Mouse (Mus musculus): ENCODE measurements around the gene Abca7. TPM values are rescaled to one million over a fixed set of nuclear protein-coding genes. Genes with fewer than 3 reads are reported as not detected.

Gene Abca7
- polyA plus RNA-seq, 1 experiment from 2014 or later = 3.9 TPM

DNA sequence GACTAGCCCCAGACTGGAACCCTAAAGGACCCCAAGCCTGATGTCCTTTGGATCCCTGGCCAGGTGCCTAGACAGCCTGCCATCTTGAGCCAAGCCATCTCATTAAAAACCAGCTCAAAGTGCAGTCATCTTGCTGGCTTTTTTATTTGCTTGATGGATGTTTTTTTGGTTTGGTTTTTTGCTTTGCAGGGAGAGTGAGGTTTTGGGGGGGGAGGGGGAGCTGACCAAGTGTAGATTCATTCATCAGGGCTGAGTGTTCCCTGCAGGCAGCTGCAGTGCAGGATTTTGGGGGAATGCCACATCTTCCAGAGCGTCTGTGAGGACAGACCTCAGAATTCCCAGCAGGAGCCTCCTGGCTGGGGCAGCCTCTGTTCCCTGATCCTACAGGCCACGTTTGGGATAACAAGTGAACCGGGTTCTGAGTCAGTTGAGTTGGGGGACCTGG, 27.1 kb upstream of the Abca7 start:
- ATAC-seq (replicated peaks; ENCODE audit: low FRiP score) (no peak), DNase-seq (ENCODE audit: low spot score) (no peak)
- no peaks in the 10 kb centered on the region for H3K9me3 ChIP-seq (ENCODE audit: control insufficient read depth, low read length)
- peaks cover 8% of the 10 kb centered on the region; the same call in 1 of the 2 replicates for H3K36me3 ChIP-seq (ENCODE audit: control insufficient read depth, insufficient read depth, low read length)
- no peak overlapping the region for H3K27ac ChIP-seq (ENCODE audit: low read depth, low read length)
- H3K27me3 ChIP-seq (ENCODE audit: control insufficient read depth, insufficient read depth, low read length) = peaks cover 20% of the 10 kb centered on the region
- WGBS = 12% methylated on average over 3 of the region's 3 CpGs
- no peak overlapping the region for H3K4me2 ChIP-seq (ENCODE audit: low read depth, low read length, severe bottlenecking)
- H3K4me3 ChIP-seq (ENCODE audit: low read depth, low read length) = no peak overlapping the region
- peaks cover 8% of the 10 kb centered on the region for H3K4me1 ChIP-seq (replicated peaks; ENCODE audit: control insufficient read depth, insufficient read depth, low read length)
- no peak overlapping the region for H3K9ac ChIP-seq (ENCODE audit: low read length)

DNA sequence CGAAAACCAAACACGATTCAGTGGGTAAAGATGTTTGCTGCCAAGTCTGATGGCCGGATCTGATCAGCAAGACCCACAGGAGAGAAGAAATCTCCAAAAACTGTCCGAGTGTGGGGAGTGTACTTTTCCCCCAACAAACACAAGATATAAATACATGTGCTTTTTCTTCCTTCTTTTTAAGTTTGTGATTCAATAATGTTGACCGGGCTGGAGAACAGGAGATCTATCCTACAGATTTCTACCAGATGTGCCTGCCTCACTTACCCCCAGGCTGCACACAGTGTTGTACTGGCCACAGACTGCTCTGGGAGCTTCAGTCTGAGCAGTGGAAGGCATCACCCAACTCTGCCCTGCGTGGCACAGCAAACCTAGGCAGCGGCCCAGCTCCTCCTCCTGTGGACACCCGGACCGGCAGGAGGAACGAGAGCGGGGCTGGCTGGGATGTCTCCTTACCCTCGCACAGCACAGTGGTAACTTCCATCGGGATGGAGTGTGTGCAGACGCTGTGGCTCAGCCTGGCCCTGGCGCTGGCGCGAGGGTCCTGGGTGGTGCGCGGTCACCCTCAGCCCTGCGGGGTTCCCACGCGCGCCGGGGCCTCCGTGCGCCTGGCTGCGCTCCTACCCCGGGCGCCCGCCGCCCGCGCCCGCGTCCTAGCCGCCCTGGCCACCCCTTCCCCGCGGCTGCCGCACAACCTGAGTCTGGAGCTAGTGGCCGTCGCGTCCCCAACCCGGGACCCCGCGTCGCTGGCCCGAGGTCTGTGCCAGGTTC, 25.7 kb upstream of the Abca7 start, which contains the start of gene Grin3b:
TSS of gene Grin3b (plus strand) at position 301 of the 768 bp plus-strand sequence.
- H3K9me3 ChIP-seq (ENCODE audit: control insufficient read depth, low read length) = no peaks in the 10 kb centered on the region
- peak within 1 kb of the TSS; percentile 39; the same call in 1 of the 2 replicates for H3K9ac ChIP-seq (ENCODE audit: low read length)
- no peak for DNase-seq (ENCODE audit: low spot score)
- H3K27ac ChIP-seq (ENCODE audit: low read depth, low read length) = no peak within 1 kb of the TSS
- peak within 1 kb of the TSS; percentile 53 for H3K4me2 ChIP-seq (ENCODE audit: low read depth, low read length, severe bottlenecking)
- WGBS = 8% methylated on average over 47 of the region's 47 CpGs
- peaks cover 8% of the 10 kb centered on the region for H3K4me1 ChIP-seq (replicated peaks; ENCODE audit: control insufficient read depth, insufficient read depth, low read length)
- peak within 1 kb of the TSS; percentile 29 for H3K4me3 ChIP-seq (ENCODE audit: low read depth, low read length)
- ATAC-seq (replicated peaks; ENCODE audit: low FRiP score) = no peak; the same call in 1 of the 2 replicates
- peaks cover 20% of the 10 kb centered on the region for H3K27me3 ChIP-seq (ENCODE audit: control insufficient read depth, insufficient read depth, low read length)
- peaks cover 3% of the 10 kb centered on the region; the same call in 1 of the 2 replicates for H3K36me3 ChIP-seq (ENCODE audit: control insufficient read depth, insufficient read depth, low read length)

DNA sequence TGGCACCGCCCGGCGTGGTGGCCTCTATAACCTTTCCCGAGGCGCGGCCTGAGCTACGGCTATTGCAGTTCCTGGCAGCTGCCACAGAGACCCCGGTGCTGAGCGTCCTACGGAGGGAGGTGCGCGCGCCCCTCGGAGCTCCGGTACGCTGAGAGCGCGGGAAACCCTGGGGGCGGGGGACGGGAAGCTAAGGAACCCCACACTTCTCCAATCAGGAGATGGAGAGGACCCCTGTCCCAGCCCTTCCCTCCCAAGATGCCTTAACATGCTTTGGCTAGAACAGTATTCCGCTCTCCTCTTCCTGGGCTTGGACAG, 25.2 kb upstream of the Abca7 start:
- Histone ChIP-seq H3K4me2 (ENCODE audit: low read depth, low read length, severe bottlenecking) (peak overlapping the region; percentile 53), H3K36me3 (ENCODE audit: control insufficient read depth, insufficient read depth, low read length) (peaks cover 5% of the 10 kb centered on the region), H3K9me3 (ENCODE audit: control insufficient read depth, low read length) (no peaks in the 10 kb centered on the region), H3K4me3 (ENCODE audit: low read depth, low read length) (peak overlapping the region; percentile 29), H3K4me1 (replicated peaks; ENCODE audit: control insufficient read depth, insufficient read depth, low read length) (peaks cover 8% of the 10 kb centered on the region), H3K27me3 (ENCODE audit: control insufficient read depth, insufficient read depth, low read length) (peaks cover 20% of the 10 kb centered on the region), H3K9ac (ENCODE audit: low read length) (peak overlapping the region; percentile 39; the same call in 1 of the 2 replicates), H3K27ac (ENCODE audit: low read depth, low read length) (no peak overlapping the region)
- DNase-seq (ENCODE audit: low spot score) (no peak), ATAC-seq (replicated peaks; ENCODE audit: low FRiP score) (no peak)
- WGBS = 4% methylated on average over 21 of the region's 21 CpGs

DNA sequence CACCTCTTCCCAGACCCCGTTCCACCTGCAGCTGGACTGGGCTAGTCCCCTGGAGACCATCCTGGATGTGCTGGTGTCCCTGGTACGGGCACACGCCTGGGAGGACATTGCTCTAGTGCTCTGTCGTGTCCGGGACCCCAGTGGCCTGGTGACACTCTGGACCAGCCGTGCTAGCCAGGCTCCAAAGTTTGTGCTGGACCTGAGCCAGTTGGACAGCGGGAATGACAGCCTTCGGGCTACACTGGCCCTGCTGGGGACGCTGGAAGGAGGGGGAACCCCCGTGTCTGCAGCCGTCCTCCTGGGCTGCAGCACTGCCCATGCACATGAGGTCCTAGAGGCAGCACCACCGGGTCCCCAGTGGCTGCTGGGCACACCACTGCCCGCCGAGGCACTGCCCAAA, 23.5 kb upstream of the Abca7 start:
- peaks cover 15% of the 10 kb centered on the region for H3K36me3 ChIP-seq (ENCODE audit: control insufficient read depth, insufficient read depth, low read length)
- no peak overlapping the region for H3K4me3 ChIP-seq (ENCODE audit: low read depth, low read length)
- peaks cover 20% of the 10 kb centered on the region for H3K27me3 ChIP-seq (ENCODE audit: control insufficient read depth, insufficient read depth, low read length)
- WGBS = 72% methylated on average over 14 of the region's 14 CpGs
- H3K4me1 ChIP-seq (replicated peaks; ENCODE audit: control insufficient read depth, insufficient read depth, low read length) = peaks cover 8% of the 10 kb centered on the region
- ATAC-seq (replicated peaks; ENCODE audit: low FRiP score) (no peak), DNase-seq (ENCODE audit: low spot score) (no peak)
- no peaks in the 10 kb centered on the region for H3K9me3 ChIP-seq (ENCODE audit: control insufficient read depth, low read length)
- no peak overlapping the region for H3K27ac ChIP-seq (ENCODE audit: low read depth, low read length)
- H3K4me2 ChIP-seq (ENCODE audit: low read depth, low read length, severe bottlenecking) = no peak overlapping the region
- no peak overlapping the region for H3K9ac ChIP-seq (ENCODE audit: low read length)

DNA sequence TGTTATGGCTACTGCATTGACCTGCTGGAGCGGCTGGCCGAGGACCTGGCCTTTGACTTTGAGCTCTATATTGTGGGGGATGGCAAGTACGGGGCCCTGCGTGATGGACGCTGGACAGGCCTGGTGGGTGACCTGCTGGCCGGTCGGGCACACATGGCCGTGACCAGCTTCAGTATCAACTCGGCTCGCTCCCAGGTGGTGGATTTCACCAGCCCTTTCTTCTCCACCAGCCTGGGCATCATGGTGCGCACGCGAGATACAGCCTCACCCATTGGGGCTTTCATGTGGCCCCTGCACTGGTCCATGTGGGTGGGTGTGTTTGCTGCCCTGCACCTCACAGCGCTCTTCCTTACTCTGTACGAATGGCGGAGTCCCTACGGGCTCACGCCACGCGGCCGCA, 22.2 kb upstream of the Abca7 start:
- no peak overlapping the region for H3K4me3 ChIP-seq (ENCODE audit: low read depth, low read length)
- ATAC-seq (replicated peaks; ENCODE audit: low FRiP score) (no peak), DNase-seq (ENCODE audit: low spot score) (no peak)
- WGBS = 92% methylated on average over 21 of the region's 21 CpGs
- H3K9ac ChIP-seq (ENCODE audit: low read length) = no peak overlapping the region
- peaks cover 21% of the 10 kb centered on the region for H3K36me3 ChIP-seq (ENCODE audit: control insufficient read depth, insufficient read depth, low read length)
- H3K9me3 ChIP-seq (ENCODE audit: control insufficient read depth, low read length) = no peaks in the 10 kb centered on the region
- H3K4me1 ChIP-seq (replicated peaks; ENCODE audit: control insufficient read depth, insufficient read depth, low read length) = peaks cover 8% of the 10 kb centered on the region
- H3K27ac ChIP-seq (ENCODE audit: low read depth, low read length) = no peak overlapping the region
- no peak overlapping the region for H3K4me2 ChIP-seq (ENCODE audit: low read depth, low read length, severe bottlenecking)
- peaks cover 20% of the 10 kb centered on the region for H3K27me3 ChIP-seq (ENCODE audit: control insufficient read depth, insufficient read depth, low read length)

- H3K9me3 ChIP-seq (ENCODE audit: control insufficient read depth, low read length) = no peaks in the 10 kb centered on the region
- peaks cover 21% of the 10 kb centered on the region for H3K36me3 ChIP-seq (ENCODE audit: control insufficient read depth, insufficient read depth, low read length)
- ATAC-seq (replicated peaks; ENCODE audit: low FRiP score) = no peak
- no peak overlapping the region for H3K9ac ChIP-seq (ENCODE audit: low read length)
- H3K27me3 ChIP-seq (ENCODE audit: control insufficient read depth, insufficient read depth, low read length) = peaks cover 20% of the 10 kb centered on the region
- no peak overlapping the region for H3K4me2 ChIP-seq (ENCODE audit: low read depth, low read length, severe bottlenecking)
- no peak overlapping the region for H3K27ac ChIP-seq (ENCODE audit: low read depth, low read length)
- H3K4me3 ChIP-seq (ENCODE audit: low read depth, low read length) = no peak overlapping the region
- peaks cover 8% of the 10 kb centered on the region for H3K4me1 ChIP-seq (replicated peaks; ENCODE audit: control insufficient read depth, insufficient read depth, low read length)
- DNase-seq (ENCODE audit: low spot score) = no peak
- WGBS = 90% methylated on average over 8 of the region's 8 CpGs
These were observed 21.6 kb upstream of the Abca7 start for GRCm38 (mm10) chr10:79974668-79975067.

- WGBS = 81% methylated on average over 28 of the region's 28 CpGs
- peaks cover 21% of the 10 kb centered on the region for H3K36me3 ChIP-seq (ENCODE audit: control insufficient read depth, insufficient read depth, low read length)
These were observed 20.1 kb upstream of the Abca7 start for GRCm38 (mm10) chr10:79976071-79976721.

DNA sequence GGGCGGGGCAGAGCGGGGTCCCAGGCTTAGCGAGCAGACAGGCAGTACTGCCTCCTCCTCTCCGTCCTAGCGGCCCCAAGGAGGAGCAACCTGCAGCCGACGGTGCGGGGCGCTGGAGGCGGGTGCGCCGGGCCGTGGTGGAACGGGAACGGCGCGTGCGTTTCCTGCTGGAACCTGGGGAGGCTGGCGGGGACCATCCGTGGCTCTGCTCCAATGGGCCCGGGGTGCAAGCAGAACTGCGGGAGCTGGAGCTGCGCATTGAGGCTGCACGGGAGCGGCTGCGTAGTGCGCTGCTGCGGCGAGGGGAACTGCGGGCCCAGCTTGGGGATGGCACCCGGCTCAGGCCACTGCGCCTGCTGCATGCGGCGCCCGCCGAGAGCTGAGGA, 19.6 kb upstream of the Abca7 start:
- Histone ChIP-seq H3K4me2 (ENCODE audit: low read depth, low read length, severe bottlenecking) (no peak overlapping the region), H3K9me3 (ENCODE audit: control insufficient read depth, low read length) (no peaks in the 10 kb centered on the region), H3K9ac (ENCODE audit: low read length) (no peak overlapping the region), H3K27ac (ENCODE audit: low read depth, low read length) (no peak overlapping the region), H3K4me1 (replicated peaks; ENCODE audit: control insufficient read depth, insufficient read depth, low read length) (no peaks in the 10 kb centered on the region), H3K27me3 (ENCODE audit: control insufficient read depth, insufficient read depth, low read length) (peaks cover 6% of the 10 kb centered on the region), H3K4me3 (ENCODE audit: low read depth, low read length) (no peak overlapping the region), H3K36me3 (ENCODE audit: control insufficient read depth, insufficient read depth, low read length) (peaks cover 21% of the 10 kb centered on the region)
- ATAC-seq (replicated peaks; ENCODE audit: low FRiP score) = no peak
- 74% methylated on average over 36 of the region's 36 CpGs for WGBS
- DNase-seq (ENCODE audit: low spot score) = no peak

More at GRCm38 (mm10) chr10:79976071-79976721, 20.1 kb upstream of the Abca7 start:
- no peak overlapping the region for H3K9ac ChIP-seq (ENCODE audit: low read length)
- peaks cover 12% of the 10 kb centered on the region for H3K27me3 ChIP-seq (ENCODE audit: control insufficient read depth, insufficient read depth, low read length)
- no peak overlapping the region for H3K4me2 ChIP-seq (ENCODE audit: low read depth, low read length, severe bottlenecking)
- peaks cover 2% of the 10 kb centered on the region for H3K4me1 ChIP-seq (replicated peaks; ENCODE audit: control insufficient read depth, insufficient read depth, low read length)
- no peak overlapping the region for H3K4me3 ChIP-seq (ENCODE audit: low read depth, low read length)
- no peak overlapping the region for H3K27ac ChIP-seq (ENCODE audit: low read depth, low read length)
- H3K9me3 ChIP-seq (ENCODE audit: control insufficient read depth, low read length) = no peaks in the 10 kb centered on the region
- DNase-seq (ENCODE audit: low spot score) (no peak), ATAC-seq (replicated peaks; ENCODE audit: low FRiP score) (no peak)
